Mouse (Mus musculus) hindbrain, postnatal 0 days (tissue): ENCODE results near the gene Raet1e. TPM values are rescaled to one million over a fixed set of nuclear protein-coding genes. Genes with fewer than 3 reads are reported as not detected.
"Not testable (repeated sequence)": the region's sequence is repeated elsewhere in the genome, so short reads cannot be mapped to it uniquely, and the experiment has no call there.

Experiments
- ATAC-seq: fragments of 200-750 bp; cut with Nextera tagmentation; 2 replicates; pipeline ENCODE4 v1.8.0; 2017; ENCODE audit warnings: mild to moderate bottlenecking, moderate TSS enrichment, moderate library complexity
- DNase-seq: peaks from one replicate; pipeline ENCODE4 v3.0.0-alpha.2; 2015; ENCODE audit warnings: low spot score
- H3K27ac ChIP-seq: fragments of 300-500 bp; sonication (generic); 2 replicates; pipeline ENCODE4 v1.5.1; 2014; ENCODE audit warnings: mild to moderate bottlenecking
- H3K27me3 ChIP-seq: fragments of 300-500 bp; sonication (generic); 2 replicates; pipeline ENCODE4 v1.6.1; 2014; ENCODE audit warnings: low read length, mixed read lengths; ENCODE audit not compliant: insufficient read depth
- H3K36me3 ChIP-seq: fragments of 300-500 bp; sonication (generic); 2 replicates; pipeline ENCODE4 v1.6.1; 2014; ENCODE audit warnings: low read length, mixed read lengths; ENCODE audit not compliant: insufficient read depth
- H3K4me1 ChIP-seq: fragments of 300-500 bp; sonication (generic); 2 replicates; pipeline ENCODE4 v1.6.1; 2014; ENCODE audit warnings: antibody characterized with exemption, low read length, mixed read lengths; ENCODE audit not compliant: insufficient read depth
- H3K4me2 ChIP-seq: fragments of 300-500 bp; sonication (generic); 2 replicates; pipeline ENCODE4 v1.6.1; 2014; ENCODE audit warnings: low read depth, mild to moderate bottlenecking, low read length, moderate library complexity, mixed read lengths
- H3K4me3 ChIP-seq: fragments of 300-500 bp; sonication (generic); 2 replicates; pipeline ENCODE4 v1.5.1; 2014; ENCODE audit warnings: low read length
- H3K9ac ChIP-seq: fragments of 300-500 bp; sonication (generic); replicated peaks from 2 replicates; pipeline ENCODE4 v1.6.1; 2014; ENCODE audit warnings: mild to moderate bottlenecking, low read length, moderate library complexity, mixed read lengths
- H3K9me3 ChIP-seq: fragments of 300-500 bp; sonication (generic); 2 replicates; pipeline ENCODE4 v1.6.1; 2016; ENCODE audit warnings: low read length, mixed read lengths
- CTCF ChIP-seq: IDR thresholded peaks from 2 replicates; pipeline ENCODE4 v1.5.1; 2016; ENCODE audit warnings: antibody characterized with exemption, control low read depth, low read depth
- WGBS: fragments of 180-500 bp; shearing (Covaris S2); extraction: QIAGEN DNeasy Blood & Tissue Kit; methylation state at CpG from one replicate; pipeline ENCODE4 v1.1.7; 2014; 5-methylcytosine and 5-hydroxymethylcytosine counted together
- polyA plus RNA-seq: library from polyadenylated mRNA; unstranded; fragments of >200 nt; fragmentation: Nextera tagmentation; extraction: Ambion mirVana; gene quantifications from 2 replicates; pipeline ENCODE4 v1.2.1, GENCODE M21; 2015
- total RNA-seq: library from RNA; depleted of rRNA; stranded (reverse); fragments of >200 nt; gene quantifications from 2 replicates; pipeline ENCODE4 v1.2.3, GENCODE M21; 2014

The Raet1e gene
- total and polyA plus RNA-seq, 2 experiments from 2014 or later: 0.26 to 0.48 TPM

- H3K27me3 ChIP-seq, H3K4me2 ChIP-seq, H3K9me3 ChIP-seq, H3K36me3 ChIP-seq, H3K9ac ChIP-seq, H3K4me3 ChIP-seq, H3K27ac ChIP-seq, H3K4me1 ChIP-seq: not testable (repeated sequence)
- peak; percentile 19 for DNase-seq
- 6% methylated on average over 8 of the region's 11 CpGs for WGBS
- peak; percentile 66; the same call in 1 of the 2 replicates for ATAC-seq
- peak; percentile 53 for TF ChIP-seq CTCF
Measured at GRCm38 (mm10) chr10:22212012-22212696, 53.8 kb downstream of the Raet1e start.

GRCm38 (mm10) chr10:22223474-22224349 is 65.3 kb downstream of the Raet1e start:
- not testable (repeated sequence) for DNase-seq, H3K4me2 ChIP-seq, H3K4me3 ChIP-seq, H3K27ac ChIP-seq, H3K4me1 ChIP-seq, H3K9ac ChIP-seq, H3K27me3 ChIP-seq, H3K9me3 ChIP-seq, H3K36me3 ChIP-seq
- peak; percentile 68 for ATAC-seq
- WGBS: no CpG with 5 or more reads among the region's 7 CpGs

GRCm38 (mm10) chr10:22265060-22265459 is 106.7 kb downstream of the Raet1e start:
- no peak for TF ChIP-seq CTCF
- no peak overlapping the region for H3K27ac ChIP-seq
- H3K9ac ChIP-seq: no peak overlapping the region
- no peak overlapping the region for H3K4me3 ChIP-seq
- 0 out of 2 replicates have a peak, but pooled peaks cover 3% of the 10 kb centered on the region for H3K9me3 ChIP-seq
- ATAC-seq (no peak), DNase-seq (no peak)
- no peaks in the 10 kb centered on the region for H3K27me3 ChIP-seq
- no peaks in the 10 kb centered on the region for H3K36me3 ChIP-seq
- 93% methylated on average over 8 of the region's 8 CpGs for WGBS
- H3K4me2 ChIP-seq: no peak overlapping the region
- H3K4me1 ChIP-seq: no peaks in the 10 kb centered on the region

- not testable (repeated sequence) for H3K9ac ChIP-seq, H3K9me3 ChIP-seq, H3K27ac ChIP-seq, H3K4me3 ChIP-seq, H3K27me3 ChIP-seq, H3K36me3 ChIP-seq, DNase-seq, H3K4me2 ChIP-seq, H3K4me1 ChIP-seq
- WGBS: 7% methylated on average over 7 of the region's 8 CpGs
- peak; percentile 48; the same call in 1 of the 2 replicates for ATAC-seq
Measured at GRCm38 (mm10) chr10:22270879-22271786, 112.8 kb downstream of the Raet1e start.

GRCm38 (mm10) chr10:22272914-22273683 is 114.7 kb downstream of the Raet1e start:
- ATAC-seq (peak; percentile 71), DNase-seq (peak; percentile 8)
- 2% methylated on average over 33 of the region's 37 CpGs for WGBS
- not testable (repeated sequence) for H3K9me3 ChIP-seq, H3K27me3 ChIP-seq, H3K36me3 ChIP-seq, H3K9ac ChIP-seq, H3K4me1 ChIP-seq, H3K27ac ChIP-seq
- Histone ChIP-seq H3K4me3 (peak overlapping the region; percentile 45), H3K4me2 (peak overlapping the region; percentile 80)

GRCm38 (mm10) chr10:22273684-22274305 is 115.4 kb downstream of the Raet1e start:
- Histone ChIP-seq H3K36me3 (no peaks in the 10 kb centered on the region), H3K9ac (no peak overlapping the region), H3K9me3 (no peaks in the 10 kb centered on the region), H3K27ac (no peak overlapping the region), H3K4me2 (peak overlapping the region; percentile 80), H3K27me3 (no peaks in the 10 kb centered on the region), H3K4me1 (peaks cover 3% of the 10 kb centered on the region; the same call in 1 of the 2 replicates), H3K4me3 (peak overlapping the region; percentile 45)
- ATAC-seq (no peak), DNase-seq (no peak)
- no peak for TF ChIP-seq CTCF
- under 1% methylated on average over 41 of the region's 41 CpGs for WGBS
